Mouse (Mus musculus): ENCODE data around the gene 4930404N11Rik.

DNA sequence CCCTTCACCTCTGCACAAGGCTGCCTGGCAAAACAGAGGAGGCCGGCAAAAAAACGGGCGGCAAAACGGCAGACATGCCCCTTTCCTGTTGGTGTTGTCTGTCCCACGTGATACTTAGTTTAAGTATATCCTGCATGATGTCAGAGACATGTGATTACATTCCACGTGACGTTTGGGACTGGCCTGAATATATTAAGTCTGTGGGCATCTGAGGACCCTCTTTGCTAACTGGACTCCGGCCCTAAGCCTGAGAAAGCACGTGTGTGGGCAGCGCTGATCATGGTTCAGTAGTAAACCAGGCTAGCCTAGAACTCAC is 35.5 kb upstream of the 4930404N11Rik start:
- TF ChIP-seq CTCF (IDR thresholded peaks at IDR 0.05; ENCODE audit: low read depth) (no peak), EP300 (optimal IDR thresholded peaks at IDR 0.05) (no peak)
